Mouse (Mus musculus) neural tube, embryonic 12.5 days (tissue): ENCODE measurements at regions not wholly inside any gene's neighbourhood (a gene's known extent, or its start where the extent isn't known, plus 50 kb on each side); places are given as distances from the start of the nearest gene placed in this dataset.

Experiments used
- ATAC-seq: fragments of 200-750 bp; cut with Nextera tagmentation; 2 replicates; pipeline ENCODE4 v1.8.0; 2017; ENCODE audit warnings: low read depth, mild to moderate bottlenecking, moderate TSS enrichment, moderate library complexity; ENCODE audit not compliant: low FRiP score
- H3K27ac ChIP-seq: fragments of 300-500 bp; sonication (generic); 2 replicates; pipeline ENCODE4 v1.5.1; 2016
- H3K27me3 ChIP-seq: fragments of 300-500 bp; sonication (generic); replicated peaks from 2 replicates; pipeline ENCODE4 v1.6.1; 2016; ENCODE audit warnings: mild to moderate bottlenecking
- H3K36me3 ChIP-seq: fragments of 300-500 bp; sonication (generic); 2 replicates; pipeline ENCODE4 v1.6.1; 2016; ENCODE audit warnings: mild to moderate bottlenecking
- H3K4me1 ChIP-seq: fragments of 300-500 bp; sonication (generic); 2 replicates; pipeline ENCODE4 v1.6.1; 2016
- H3K4me2 ChIP-seq: fragments of 300-500 bp; sonication (generic); replicated peaks from 2 replicates; pipeline ENCODE4 v1.6.1; 2016; ENCODE audit warnings: mild to moderate bottlenecking
- H3K4me3 ChIP-seq: fragments of 300-500 bp; sonication (generic); 2 replicates; pipeline ENCODE4 v1.5.1; 2016
- H3K9ac ChIP-seq: fragments of 300-500 bp; sonication (generic); 2 replicates; pipeline ENCODE4 v1.6.1; 2016; ENCODE audit warnings: mild to moderate bottlenecking
- H3K9me3 ChIP-seq: fragments of 300-500 bp; sonication (generic); 2 replicates; pipeline ENCODE4 v1.6.1; 2016; ENCODE audit warnings: mild to moderate bottlenecking
- WGBS: fragments of 180-500 bp; shearing (Covaris S2); methylation state at CpG from one replicate; pipeline ENCODE4 v1.1.7; 2016; 5-methylcytosine and 5-hydroxymethylcytosine counted together

- no peaks in the 10 kb centered on the region for H3K27me3 ChIP-seq
- no peak overlapping the region for H3K27ac ChIP-seq
- H3K36me3 ChIP-seq: no peaks in the 10 kb centered on the region
- ATAC-seq: no peak
- no peaks in the 10 kb centered on the region for H3K9me3 ChIP-seq
- H3K9ac ChIP-seq: no peak overlapping the region
- no peaks in the 10 kb centered on the region for H3K4me1 ChIP-seq
- WGBS: 63% methylated on average over 4 of the region's 4 CpGs
- no peak overlapping the region for H3K4me2 ChIP-seq
- no peak overlapping the region for H3K4me3 ChIP-seq
These were observed 285.0 kb upstream of the Gnpda2 start for GRCm38 (mm10) chr5:69877100-69877499.

GRCm38 (mm10) chr5:69863027-69863426 lies 270.9 kb upstream of the Gnpda2 start:
- no peaks in the 10 kb centered on the region for H3K27me3 ChIP-seq
- H3K9ac ChIP-seq: no peak overlapping the region
- 85% methylated on average over 3 of the region's 3 CpGs for WGBS
- no peak overlapping the region for H3K4me3 ChIP-seq
- no peaks in the 10 kb centered on the region for H3K36me3 ChIP-seq
- no peak for ATAC-seq
- H3K9me3 ChIP-seq: no peaks in the 10 kb centered on the region
- H3K27ac ChIP-seq: no peak overlapping the region
- H3K4me1 ChIP-seq: no peaks in the 10 kb centered on the region
- no peak overlapping the region for H3K4me2 ChIP-seq

- no peak overlapping the region for H3K4me2 ChIP-seq
- H3K9me3 ChIP-seq: no peaks in the 10 kb centered on the region
- H3K27me3 ChIP-seq: no peaks in the 10 kb centered on the region
- no peak overlapping the region for H3K4me3 ChIP-seq
- H3K9ac ChIP-seq: no peak overlapping the region
- 77% methylated on average over 1 of the region's 1 CpGs for WGBS
- no peak for ATAC-seq
- no peaks in the 10 kb centered on the region for H3K36me3 ChIP-seq
- H3K4me1 ChIP-seq: no peaks in the 10 kb centered on the region
- H3K27ac ChIP-seq: no peak overlapping the region
These were observed 252.7 kb upstream of the Gnpda2 start for GRCm38 (mm10) chr5:69844809-69845208.

DNA sequence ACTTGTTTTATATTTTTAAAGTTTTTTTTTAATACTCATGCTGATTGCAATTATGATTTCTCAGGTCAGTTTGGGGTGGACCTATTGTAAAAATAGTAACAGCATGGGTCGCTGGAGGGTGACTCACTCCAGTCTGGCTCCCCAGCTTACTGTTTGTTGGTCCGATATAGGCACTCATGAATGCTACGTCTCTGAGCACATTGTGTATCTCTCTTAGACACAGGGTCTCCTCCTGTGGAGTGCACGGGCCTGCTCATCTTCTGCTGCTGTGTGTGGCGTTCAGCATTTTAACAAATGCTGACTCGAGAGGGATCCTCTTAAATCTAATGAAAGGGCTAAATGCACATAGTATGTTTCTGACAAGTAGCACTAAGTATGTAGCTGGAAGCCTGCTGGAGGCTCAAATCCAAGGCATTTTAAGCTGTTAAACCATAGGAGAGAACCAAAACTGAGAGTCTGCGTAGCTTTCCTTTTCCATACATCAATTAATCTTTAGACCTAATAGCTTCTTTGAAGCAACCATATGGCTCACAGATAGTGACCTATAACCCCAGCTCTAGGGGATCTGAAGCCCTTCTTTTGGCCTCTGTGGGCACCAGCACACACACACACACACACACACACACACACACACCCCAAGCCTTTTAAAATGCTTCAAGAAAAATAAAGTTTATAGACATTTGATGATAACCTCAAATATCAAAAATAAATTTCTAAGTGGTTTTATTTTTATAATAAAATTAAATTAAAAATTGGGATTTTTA lies 246.0 kb upstream of the Gnpda2 start:
- H3K36me3 ChIP-seq: no peaks in the 10 kb centered on the region
- no peak overlapping the region for H3K9ac ChIP-seq
- no peaks in the 10 kb centered on the region for H3K27me3 ChIP-seq
- 68% methylated on average over 7 of the region's 7 CpGs for WGBS
- H3K4me2 ChIP-seq: no peak overlapping the region
- H3K9me3 ChIP-seq: no peaks in the 10 kb centered on the region
- no peaks in the 10 kb centered on the region for H3K4me1 ChIP-seq
- H3K27ac ChIP-seq: no peak overlapping the region
- ATAC-seq: no peak
- H3K4me3 ChIP-seq: no peak overlapping the region

DNA sequence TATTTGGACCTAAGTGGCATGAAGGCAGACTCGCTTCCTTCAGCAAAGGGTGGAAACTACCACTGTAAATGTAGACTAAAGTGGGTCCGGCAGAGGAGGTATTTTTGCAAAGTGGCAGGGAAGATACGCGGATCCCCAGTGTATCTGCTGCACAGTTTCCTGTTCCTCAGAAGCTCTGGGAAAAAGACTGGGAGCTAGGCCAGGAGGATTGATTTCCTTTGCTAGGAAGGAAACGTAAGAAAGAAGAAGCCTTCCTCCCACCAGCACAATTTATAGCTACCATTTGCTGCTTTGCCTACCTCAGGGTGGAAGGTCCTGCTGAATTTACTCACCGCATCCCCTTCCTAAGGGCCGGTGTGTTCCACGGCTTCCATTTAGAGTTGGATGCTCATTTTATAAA lies 244.2 kb upstream of the Gnpda2 start:
- ATAC-seq: no peak
- Histone ChIP-seq H3K9me3 (no peaks in the 10 kb centered on the region), H3K4me2 (no peak overlapping the region), H3K9ac (no peak overlapping the region), H3K27ac (no peak overlapping the region), H3K36me3 (no peaks in the 10 kb centered on the region), H3K27me3 (no peaks in the 10 kb centered on the region), H3K4me1 (no peaks in the 10 kb centered on the region), H3K4me3 (no peak overlapping the region)
- WGBS: 81% methylated on average over 8 of the region's 8 CpGs

GRCm38 (mm10) chr5:69835162-69835561 lies 243.0 kb upstream of the Gnpda2 start:
- Histone ChIP-seq H3K4me1 (no peaks in the 10 kb centered on the region), H3K9me3 (no peaks in the 10 kb centered on the region), H3K4me3 (no peak overlapping the region), H3K4me2 (no peak overlapping the region), H3K9ac (no peak overlapping the region), H3K27ac (no peak overlapping the region), H3K36me3 (no peaks in the 10 kb centered on the region), H3K27me3 (no peaks in the 10 kb centered on the region)
- 70% methylated on average over 8 of the region's 8 CpGs for WGBS
- no peak for ATAC-seq

DNA sequence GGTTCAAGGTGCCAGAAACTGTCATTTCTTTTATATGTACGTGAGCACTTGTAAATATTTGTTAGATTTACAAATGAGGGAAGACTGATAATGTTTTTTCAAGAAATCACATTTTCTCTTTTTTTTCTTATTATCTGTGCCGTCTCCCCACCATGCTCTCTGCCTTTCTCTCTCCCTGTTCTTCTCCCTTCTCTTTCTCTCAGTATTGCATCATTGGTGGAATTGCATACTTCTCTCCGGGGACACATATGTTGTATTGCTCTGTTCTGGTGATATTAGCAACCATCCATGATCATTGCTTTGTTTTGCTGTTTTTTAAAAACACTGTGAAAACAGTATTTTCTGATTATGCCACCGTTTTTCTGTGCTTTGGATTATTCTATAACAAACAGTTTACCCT lies 225.6 kb upstream of the Gnpda2 start:
- ATAC-seq: 0 out of 2 replicates have a peak, but pooled peaks have one; percentile 53
- Histone ChIP-seq H3K27me3 (no peaks in the 10 kb centered on the region), H3K4me2 (no peak overlapping the region), H3K9me3 (no peaks in the 10 kb centered on the region), H3K9ac (no peak overlapping the region), H3K27ac (no peak overlapping the region), H3K4me1 (peaks cover 4% of the 10 kb centered on the region; the same call in 1 of the 2 replicates), H3K4me3 (no peak overlapping the region), H3K36me3 (no peaks in the 10 kb centered on the region)
- 57% methylated on average over 4 of the region's 4 CpGs for WGBS

- Histone ChIP-seq H3K4me3 (no peak overlapping the region), H3K27me3 (no peaks in the 10 kb centered on the region), H3K9me3 (no peaks in the 10 kb centered on the region), H3K36me3 (no peaks in the 10 kb centered on the region), H3K4me2 (no peak overlapping the region), H3K9ac (no peak overlapping the region), H3K27ac (no peak overlapping the region), H3K4me1 (peaks cover 4% of the 10 kb centered on the region; the same call in 1 of the 2 replicates)
- 55% methylated on average over 5 of the region's 5 CpGs for WGBS
- peak; percentile 69 for ATAC-seq
These were observed 224.9 kb upstream of the Gnpda2 start for GRCm38 (mm10) chr5:69817035-69817434.

GRCm38 (mm10) chr5:69815356-69815755 lies 223.2 kb upstream of the Gnpda2 start:
- no peak for ATAC-seq
- no peaks in the 10 kb centered on the region for H3K27me3 ChIP-seq
- no peaks in the 10 kb centered on the region for H3K36me3 ChIP-seq
- H3K9ac ChIP-seq: no peak overlapping the region
- H3K4me2 ChIP-seq: no peak overlapping the region
- whole genome bisulfite sequencing: 15% methylated on average over 1 of the region's 1 CpGs
- H3K9me3 ChIP-seq: no peaks in the 10 kb centered on the region
- H3K27ac ChIP-seq: no peak overlapping the region
- H3K4me1 ChIP-seq: peaks cover 4% of the 10 kb centered on the region; the same call in 1 of the 2 replicates
- H3K4me3 ChIP-seq: no peak overlapping the region

DNA sequence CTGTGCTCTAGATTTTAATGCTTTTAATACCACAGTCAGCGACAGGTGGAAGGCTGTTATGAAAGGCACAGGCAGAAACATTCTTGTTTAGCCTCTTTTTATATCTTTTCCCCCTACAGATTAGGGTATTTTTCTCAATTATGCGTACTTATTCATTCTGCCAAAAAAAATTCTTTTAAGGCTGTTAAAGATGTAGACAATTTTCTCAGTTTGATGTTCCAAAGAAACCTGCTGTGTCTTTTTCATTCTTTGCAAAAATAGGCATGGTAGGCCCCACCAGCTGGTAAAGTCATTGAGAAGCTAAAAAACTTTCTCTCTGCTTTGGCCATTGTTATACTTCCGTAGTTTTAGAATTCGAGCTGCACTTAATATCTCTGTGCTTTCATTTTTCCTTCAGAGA lies 210.5 kb upstream of the Gnpda2 start:
- no peak overlapping the region for H3K4me2 ChIP-seq
- no peak overlapping the region for H3K9ac ChIP-seq
- no peaks in the 10 kb centered on the region for H3K4me1 ChIP-seq
- H3K36me3 ChIP-seq: no peaks in the 10 kb centered on the region
- H3K4me3 ChIP-seq: no peak overlapping the region
- H3K9me3 ChIP-seq: no peaks in the 10 kb centered on the region
- no peak overlapping the region for H3K27ac ChIP-seq
- 64% methylated on average over 4 of the region's 4 CpGs for WGBS
- ATAC-seq: no peak
- no peaks in the 10 kb centered on the region for H3K27me3 ChIP-seq

GRCm38 (mm10) chr5:69802101-69802500 lies 210.0 kb upstream of the Gnpda2 start:
- H3K4me1 ChIP-seq: no peaks in the 10 kb centered on the region
- no peaks in the 10 kb centered on the region for H3K27me3 ChIP-seq
- H3K27ac ChIP-seq: no peak overlapping the region
- no peaks in the 10 kb centered on the region for H3K36me3 ChIP-seq
- H3K4me3 ChIP-seq: no peak overlapping the region
- no peaks in the 10 kb centered on the region for H3K9me3 ChIP-seq
- 81% methylated on average over 3 of the region's 3 CpGs for WGBS
- no peak overlapping the region for H3K9ac ChIP-seq
- ATAC-seq: no peak
- H3K4me2 ChIP-seq: no peak overlapping the region

- H3K36me3 ChIP-seq: no peaks in the 10 kb centered on the region
- ATAC-seq: no peak
- 66% methylated on average over 3 of the region's 3 CpGs for WGBS
- H3K27ac ChIP-seq: no peak overlapping the region
- no peak overlapping the region for H3K4me3 ChIP-seq
- no peaks in the 10 kb centered on the region for H3K9me3 ChIP-seq
- no peak overlapping the region for H3K4me2 ChIP-seq
- H3K27me3 ChIP-seq: no peaks in the 10 kb centered on the region
- H3K9ac ChIP-seq: no peak overlapping the region
- H3K4me1 ChIP-seq: no peaks in the 10 kb centered on the region
These were observed 203.2 kb upstream of the Gnpda2 start for GRCm38 (mm10) chr5:69795316-69795715.

DNA sequence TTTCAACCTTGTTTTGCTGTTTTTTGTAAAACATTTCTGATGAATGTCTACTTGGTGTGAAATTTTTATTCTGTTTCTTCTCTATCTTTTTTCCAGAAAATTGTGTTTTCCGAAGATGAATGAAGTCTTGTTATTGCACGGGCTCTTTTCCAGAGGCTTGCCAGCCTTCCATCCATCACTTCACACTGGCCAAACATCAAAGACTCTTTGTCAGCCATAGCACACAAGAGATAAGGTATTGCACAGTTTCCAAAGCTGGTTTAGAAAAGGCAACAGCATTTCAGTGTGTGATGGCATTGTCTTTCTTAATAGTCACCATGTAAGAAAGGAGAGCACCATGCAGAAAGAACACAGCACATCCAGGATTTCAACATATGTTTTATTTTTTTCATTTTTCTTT lies 202.5 kb upstream of the Gnpda2 start:
- Histone ChIP-seq H3K27ac (no peak overlapping the region), H3K27me3 (no peaks in the 10 kb centered on the region), H3K9me3 (no peaks in the 10 kb centered on the region), H3K4me1 (no peaks in the 10 kb centered on the region), H3K9ac (no peak overlapping the region), H3K4me3 (no peak overlapping the region), H3K4me2 (no peak overlapping the region), H3K36me3 (no peaks in the 10 kb centered on the region)
- 48% methylated on average over 2 of the region's 2 CpGs for WGBS
- ATAC-seq: no peak
